Mouse (Mus musculus) embryonic facial prominence, embryonic 15.5 days (tissue): ENCODE results near the gene Hspa1a. TPM values are rescaled to one million over a fixed set of nuclear protein-coding genes. Genes with fewer than 3 reads are reported as not detected.
"Not testable (repeated sequence)": the region's sequence is repeated elsewhere in the genome, so short reads cannot be mapped to it uniquely, and the experiment has no call there.

Experiments used
- ATAC-seq: fragments of 200-750 bp; cut with Nextera tagmentation; 2 replicates; pipeline ENCODE4 v1.8.0; 2017; ENCODE audit warnings: low read depth, moderate TSS enrichment; ENCODE audit not compliant: insufficient number of reproducible peaks, low FRiP score, low TSS enrichment
- H3K27ac ChIP-seq: fragments of 300-500 bp; sonication (generic); replicated peaks from 2 replicates; pipeline ENCODE4 v1.5.1; 2015; ENCODE audit warnings: mild to moderate bottlenecking, inconsistent platforms
- H3K27me3 ChIP-seq: fragments of 300-500 bp; sonication (generic); 2 replicates; pipeline ENCODE4 v1.6.1; 2015; ENCODE audit warnings: inconsistent platforms
- H3K36me3 ChIP-seq: fragments of 300-500 bp; sonication (generic); 2 replicates; pipeline ENCODE4 v1.6.1; 2015; ENCODE audit warnings: mild to moderate bottlenecking, inconsistent platforms
- H3K4me1 ChIP-seq: fragments of 300-500 bp; sonication (generic); 2 replicates; pipeline ENCODE4 v1.6.1; 2015; ENCODE audit warnings: inconsistent platforms
- H3K4me2 ChIP-seq: fragments of 300-500 bp; sonication (generic); replicated peaks from 2 replicates; pipeline ENCODE4 v1.6.1; 2015; ENCODE audit warnings: mild to moderate bottlenecking, inconsistent platforms
- H3K4me3 ChIP-seq: fragments of 300-500 bp; sonication (generic); replicated peaks from 2 replicates; pipeline ENCODE4 v1.5.1; 2015; ENCODE audit warnings: mild to moderate bottlenecking, inconsistent platforms
- H3K9ac ChIP-seq: fragments of 300-500 bp; sonication (generic); 2 replicates; pipeline ENCODE4 v1.6.1; 2015; ENCODE audit warnings: inconsistent platforms
- H3K9me3 ChIP-seq: fragments of 300-500 bp; sonication (generic); replicated peaks from 2 replicates; pipeline ENCODE4 v1.6.1; 2016; ENCODE audit warnings: inconsistent platforms
- WGBS: fragments of 180-500 bp; shearing (Covaris S2); methylation state at CpG from one replicate; pipeline ENCODE4 v1.1.7; 2015; 5-methylcytosine and 5-hydroxymethylcytosine counted together
- polyA plus RNA-seq: library from polyadenylated mRNA; unstranded; fragments of >200 nt; fragmentation: Nextera tagmentation; extraction: Ambion mirVana; gene quantifications from 2 replicates; pipeline ENCODE4 v1.2.1, GENCODE M21; 2015

Gene Hspa1a
- polyA plus RNA-seq, 1 experiment from 2014 or later: 19.5 TPM

DNA sequence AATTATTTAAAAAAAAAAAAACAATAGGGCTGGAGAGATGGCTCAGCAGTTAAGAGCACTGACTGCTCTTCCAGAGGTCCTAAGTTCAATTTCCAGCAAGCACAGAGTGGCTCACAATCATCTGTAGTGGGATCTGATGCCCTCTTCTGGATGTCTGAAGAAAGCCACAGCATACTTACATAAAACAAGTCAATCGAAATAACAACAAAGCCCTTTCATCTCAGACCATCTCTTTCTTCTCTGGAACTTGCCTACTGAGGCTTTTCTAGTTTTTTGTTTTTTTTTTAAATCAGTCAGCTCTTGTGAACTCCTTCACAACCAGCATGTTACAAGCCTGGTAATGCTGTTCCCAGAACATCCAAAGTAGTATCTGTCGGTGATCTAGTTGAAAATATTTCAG, 8.7 kb upstream of the Hspa1a start:
- H3K36me3 ChIP-seq: peaks cover 8% of the 10 kb centered on the region
- H3K4me1 ChIP-seq: peaks cover 14% of the 10 kb centered on the region
- peak overlapping the region; percentile 87 for H3K4me2 ChIP-seq
- peak overlapping the region; percentile 99 for H3K27ac ChIP-seq
- no peaks in the 10 kb centered on the region for H3K9me3 ChIP-seq
- ATAC-seq: no peak
- H3K9ac ChIP-seq: peak overlapping the region; percentile 90; the same call in 1 of the 2 replicates
- H3K4me3 ChIP-seq: peak overlapping the region; percentile 88
- 6% methylated on average over 2 of the region's 2 CpGs for WGBS
- no peaks in the 10 kb centered on the region for H3K27me3 ChIP-seq

DNA sequence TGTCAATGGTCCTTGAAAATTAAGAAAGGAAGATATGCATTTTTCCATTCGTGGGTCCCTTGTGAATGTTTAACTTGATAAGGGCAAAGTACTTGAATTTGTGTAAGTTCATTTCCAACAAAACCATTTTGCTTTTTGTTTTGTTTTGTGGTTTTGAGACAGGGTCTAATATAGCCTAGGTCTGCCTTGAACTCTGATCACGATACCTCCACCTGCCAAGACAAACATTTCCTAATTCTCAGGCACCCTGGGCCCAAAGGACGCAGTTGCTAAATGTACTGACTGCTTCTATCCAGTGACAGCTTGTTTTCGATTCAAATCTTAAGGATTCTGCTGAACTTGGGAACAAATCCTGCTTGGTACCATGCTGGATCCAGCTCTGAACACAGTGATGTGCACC, 7.7 kb upstream of the Hspa1a start:
- Histone ChIP-seq H3K4me2 (no peak overlapping the region), H3K27ac (no peak overlapping the region), H3K4me1 (peaks cover 14% of the 10 kb centered on the region), H3K36me3 (no peaks in the 10 kb centered on the region), H3K27me3 (no peaks in the 10 kb centered on the region), H3K9ac (no peak overlapping the region), H3K9me3 (no peaks in the 10 kb centered on the region), H3K4me3 (no peak overlapping the region)
- WGBS: 90% methylated on average over 4 of the region's 4 CpGs
- ATAC-seq: no peak

DNA sequence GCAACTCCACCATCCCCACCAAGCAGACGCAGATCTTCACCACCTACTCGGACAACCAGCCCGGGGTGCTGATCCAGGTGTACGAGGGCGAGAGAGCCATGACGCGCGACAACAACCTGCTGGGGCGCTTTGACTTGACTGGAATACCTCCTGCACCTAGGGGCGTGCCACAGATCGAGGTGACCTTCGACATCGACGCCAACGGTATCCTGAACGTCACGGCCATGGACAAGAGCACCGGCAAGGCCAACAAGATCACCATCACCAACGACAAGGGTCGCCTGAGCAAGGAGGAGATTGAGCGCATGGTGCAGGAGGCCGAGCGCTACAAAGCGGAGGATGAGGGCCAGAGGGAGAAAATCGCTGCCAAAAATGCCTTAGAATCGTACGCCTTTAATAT, 6.3 kb upstream of the Hspa1a start:
- H3K4me2 ChIP-seq: no peak overlapping the region
- no peak overlapping the region for H3K4me3 ChIP-seq
- peaks cover 14% of the 10 kb centered on the region for H3K4me1 ChIP-seq
- H3K9me3 ChIP-seq: no peaks in the 10 kb centered on the region
- WGBS: 92% methylated on average over 27 of the region's 27 CpGs
- H3K36me3 ChIP-seq: no peaks in the 10 kb centered on the region
- H3K9ac ChIP-seq: no peak overlapping the region
- H3K27me3 ChIP-seq: no peaks in the 10 kb centered on the region
- no peak overlapping the region for H3K27ac ChIP-seq
- no peak for ATAC-seq

DNA sequence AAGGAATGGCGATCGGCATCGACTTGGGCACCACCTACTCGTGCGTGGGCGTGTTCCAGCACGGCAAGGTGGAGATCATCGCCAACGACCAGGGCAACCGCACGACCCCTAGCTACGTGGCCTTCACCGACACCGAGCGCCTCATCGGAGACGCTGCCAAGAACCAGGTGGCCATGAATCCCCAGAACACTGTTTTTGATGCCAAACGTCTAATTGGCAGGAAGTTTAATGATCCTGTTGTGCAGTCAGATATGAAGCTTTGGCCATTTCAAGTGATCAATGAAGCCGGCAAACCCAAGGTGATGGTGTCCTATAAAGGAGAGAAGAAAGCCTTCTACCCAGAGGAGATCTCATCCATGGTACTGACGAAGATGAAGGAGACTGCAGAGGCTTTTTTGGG, 5.0 kb upstream of the Hspa1a start:
- Histone ChIP-seq H3K27me3 (no peaks in the 10 kb centered on the region), H3K4me2 (no peak overlapping the region), H3K4me3 (no peak overlapping the region), H3K9me3 (no peaks in the 10 kb centered on the region), H3K9ac (no peak overlapping the region), H3K4me1 (peaks cover 10% of the 10 kb centered on the region), H3K36me3 (no peaks in the 10 kb centered on the region), H3K27ac (no peak overlapping the region)
- WGBS: 93% methylated on average over 20 of the region's 20 CpGs
- ATAC-seq: no peak

DNA sequence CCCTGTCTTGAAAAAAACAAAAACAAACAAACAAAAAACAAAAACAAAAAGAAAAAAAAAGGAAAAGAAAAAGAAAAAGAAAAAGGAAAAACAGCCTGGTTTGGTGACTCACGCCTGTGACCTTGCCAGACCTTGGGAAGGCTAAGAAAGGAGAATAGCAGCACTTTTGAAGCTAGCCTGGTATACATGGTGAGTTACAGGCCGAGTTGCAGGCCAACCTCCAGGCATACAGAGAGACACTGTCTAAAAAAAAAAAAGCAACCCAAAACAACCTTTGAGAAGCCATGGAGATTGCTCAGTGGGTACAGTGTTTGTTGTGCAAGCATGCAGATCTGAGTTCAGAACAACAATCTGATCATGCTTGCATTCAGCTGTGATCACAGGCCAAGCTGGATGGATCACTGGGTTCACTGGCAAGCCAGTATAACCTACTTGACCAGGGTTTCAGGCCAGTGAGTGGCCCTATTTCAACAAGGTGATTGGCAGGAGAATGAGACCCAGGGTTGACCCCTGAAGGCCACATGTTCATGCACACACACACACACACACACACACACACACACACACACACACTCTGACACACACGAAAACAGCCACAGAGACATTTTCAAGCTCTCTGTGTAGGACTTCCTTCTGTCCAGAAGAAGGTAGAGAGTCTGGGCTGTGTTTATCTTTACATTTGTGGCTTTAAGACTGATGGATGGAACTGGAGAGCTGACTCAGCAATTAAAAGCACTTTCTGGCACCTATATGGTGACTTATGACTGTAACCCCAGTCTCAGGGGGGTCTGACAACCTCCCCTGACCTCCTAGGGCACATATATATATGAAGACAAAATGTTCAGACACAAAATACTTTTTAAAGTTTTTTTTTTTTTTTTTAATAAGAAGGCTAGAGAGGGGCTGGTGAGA, 3.9 kb upstream of the Hspa1a start:
- Histone ChIP-seq H3K4me2 (no peak overlapping the region), H3K27me3 (no peaks in the 10 kb centered on the region), H3K4me1 (peaks cover 7% of the 10 kb centered on the region), H3K9me3 (no peaks in the 10 kb centered on the region), H3K9ac (no peak overlapping the region), H3K36me3 (no peaks in the 10 kb centered on the region), H3K27ac (no peak overlapping the region), H3K4me3 (no peak overlapping the region)
- WGBS: 69% methylated on average over 3 of the region's 3 CpGs
- no peak for ATAC-seq

DNA sequence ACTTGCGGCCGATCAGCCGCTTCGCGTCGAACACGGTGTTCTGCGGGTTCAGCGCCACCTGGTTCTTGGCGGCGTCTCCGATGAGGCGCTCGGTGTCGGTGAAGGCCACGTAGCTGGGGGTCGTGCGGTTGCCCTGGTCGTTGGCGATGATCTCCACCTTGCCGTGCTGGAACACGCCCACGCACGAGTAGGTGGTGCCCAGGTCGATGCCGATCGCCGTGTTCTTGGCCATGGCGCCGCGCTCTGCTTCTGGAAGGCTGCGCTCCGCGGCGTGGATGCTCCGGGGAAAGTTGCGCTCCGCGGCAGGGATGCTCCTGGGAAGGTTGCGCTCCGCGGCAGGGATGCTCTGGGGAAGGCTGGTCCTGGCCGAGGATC, 275 bp downstream of the Hspa1a start:
- peak; percentile 48; the same call in 1 of the 2 replicates for ATAC-seq
- H3K9me3 ChIP-seq, H3K27ac ChIP-seq, H3K9ac ChIP-seq, H3K36me3 ChIP-seq, H3K4me1 ChIP-seq: not testable (repeated sequence)
- H3K27me3 ChIP-seq: peaks cover 25% of the 10 kb centered on the region
- peak overlapping the region; percentile 45 for H3K4me3 ChIP-seq
- H3K4me2 ChIP-seq: peak overlapping the region; percentile 71
- under 1% methylated on average over 29 of the region's 43 CpGs for WGBS

DNA sequence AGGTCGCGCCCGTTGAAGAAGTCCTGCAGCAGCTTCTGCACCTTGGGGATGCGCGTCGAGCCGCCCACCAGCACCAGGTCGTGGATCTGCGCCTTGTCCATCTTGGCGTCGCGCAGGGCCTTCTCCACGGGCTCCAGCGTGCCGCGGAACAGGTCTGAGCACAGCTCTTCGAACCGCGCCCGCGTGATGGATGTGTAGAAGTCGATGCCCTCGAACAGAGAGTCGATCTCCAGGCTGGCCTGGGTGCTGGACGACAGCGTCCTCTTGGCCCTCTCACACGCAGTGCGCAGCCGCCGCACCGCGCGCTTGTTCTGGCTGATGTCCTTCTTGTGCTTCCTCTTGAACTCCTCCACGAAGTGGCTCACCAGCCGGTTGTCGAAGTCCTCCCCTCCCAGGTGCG, 1.1 kb downstream of the Hspa1a start:
- H3K9ac ChIP-seq, ATAC-seq, H3K4me2 ChIP-seq, H3K4me1 ChIP-seq, H3K4me3 ChIP-seq, H3K9me3 ChIP-seq, H3K27ac ChIP-seq, H3K36me3 ChIP-seq: not testable (repeated sequence)
- 36% methylated on average over 21 of the region's 37 CpGs for WGBS
- H3K27me3 ChIP-seq: peaks cover 25% of the 10 kb centered on the region

DNA sequence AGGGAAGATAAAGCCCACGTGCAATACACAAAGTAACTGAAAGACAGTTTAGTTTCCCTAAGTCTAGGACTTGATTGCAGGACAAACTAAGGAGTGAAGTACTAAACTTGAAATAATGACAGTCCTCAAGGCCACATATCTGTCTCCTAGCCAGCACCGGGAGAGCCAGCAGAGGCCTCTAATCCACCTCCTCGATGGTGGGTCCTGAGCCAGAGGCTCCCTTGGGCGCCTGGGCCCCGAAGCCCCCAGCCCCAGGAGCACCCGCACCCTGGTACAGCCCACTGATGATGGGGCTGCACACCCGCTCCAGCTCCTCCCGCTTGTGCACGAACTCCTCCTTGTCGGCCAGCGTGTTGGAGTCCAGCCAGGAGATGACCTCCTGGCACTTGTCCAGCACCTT, 2.1 kb downstream of the Hspa1a start, which contains the start of gene Gm20481:
TSS of gene Gm20481 (plus strand) at position 91 of the 400 bp plus-strand sequence.
- not testable (repeated sequence) for H3K4me2 ChIP-seq, H3K9ac ChIP-seq, H3K9me3 ChIP-seq, ATAC-seq, H3K4me3 ChIP-seq, H3K36me3 ChIP-seq, H3K27ac ChIP-seq
- Histone ChIP-seq H3K27me3 (peaks cover 25% of the 10 kb centered on the region), H3K4me1 (peaks cover 19% of the 10 kb centered on the region)
- WGBS: 67% methylated on average over 8 of the region's 11 CpGs

DNA sequence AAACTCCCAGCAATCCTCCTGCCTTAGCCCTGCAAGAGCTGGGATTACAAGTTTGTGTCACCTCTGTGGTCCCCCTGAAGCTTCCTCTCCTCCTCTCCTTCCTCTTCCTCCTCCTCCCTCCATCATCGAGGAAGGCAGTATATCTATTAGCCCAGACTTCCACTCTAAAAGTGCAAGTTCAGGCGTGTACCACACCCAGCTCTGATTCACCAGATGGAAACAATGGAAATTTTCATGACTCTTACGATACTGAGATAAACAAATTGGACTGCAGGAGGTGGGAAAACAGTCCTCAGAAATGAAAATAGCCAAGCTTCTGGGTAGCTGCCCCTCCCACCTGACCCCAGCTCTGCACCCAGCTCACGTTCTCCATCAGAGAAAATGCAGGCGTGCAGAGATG, 6.3 kb downstream of the Hspa1a start:
- H3K36me3 ChIP-seq: no peaks in the 10 kb centered on the region
- H3K9ac ChIP-seq: no peak overlapping the region
- no peak overlapping the region for H3K4me3 ChIP-seq
- peaks cover 18% of the 10 kb centered on the region; the same call in 1 of the 2 replicates for H3K4me1 ChIP-seq
- ATAC-seq: no peak
- H3K9me3 ChIP-seq: no peaks in the 10 kb centered on the region
- peak overlapping the region; percentile 74 for H3K27ac ChIP-seq
- peaks cover 25% of the 10 kb centered on the region for H3K27me3 ChIP-seq
- WGBS: 55% methylated on average over 5 of the region's 5 CpGs
- no peak overlapping the region for H3K4me2 ChIP-seq

DNA sequence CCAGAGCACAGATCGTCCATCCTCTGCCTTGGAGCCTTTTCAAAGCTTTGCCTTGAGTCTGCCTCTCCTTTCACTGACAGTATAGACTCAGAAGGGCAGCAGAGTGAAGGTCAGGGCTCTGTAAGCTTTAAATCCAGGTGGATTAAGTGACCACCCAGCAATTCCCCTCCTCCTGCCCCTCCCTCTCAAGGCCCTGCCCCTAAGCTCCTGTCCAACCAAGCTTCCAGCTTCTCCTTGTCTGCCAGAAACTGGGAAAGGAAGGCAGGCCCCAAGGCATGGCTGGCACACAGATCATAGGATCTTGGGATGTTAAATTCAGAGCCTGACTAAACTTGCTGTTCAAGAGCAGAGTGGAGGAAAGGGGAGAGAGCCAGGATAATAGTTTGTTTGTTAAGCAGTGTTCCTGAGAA, 7.3 kb downstream of the Hspa1a start:
- 26% methylated on average over 1 of the region's 1 CpGs for WGBS

DNA sequence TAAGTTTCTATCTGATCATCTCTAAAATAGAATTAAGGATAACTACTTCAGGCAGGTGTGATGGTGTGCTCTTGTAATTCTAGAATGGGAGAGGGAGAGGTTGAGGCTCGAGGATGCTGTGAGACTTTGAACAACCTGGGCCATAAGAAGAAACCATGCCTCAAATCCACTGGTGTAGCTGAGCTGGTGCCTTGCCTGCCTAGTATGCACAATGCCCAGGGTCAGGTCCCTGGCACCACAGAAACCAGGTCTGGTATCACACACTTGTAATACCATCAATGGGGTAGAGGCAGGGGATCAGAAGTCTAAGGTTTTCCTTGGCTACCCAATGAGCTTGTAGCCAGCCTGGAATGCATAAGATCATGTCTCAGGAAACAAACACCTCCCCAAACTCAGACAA, 9.1 kb downstream of the Hspa1a start:
- H3K36me3 ChIP-seq: no peaks in the 10 kb centered on the region
- H3K4me2 ChIP-seq: no peak overlapping the region
- 0 out of 2 replicates have a peak, but pooled peaks cover 5% of the 10 kb centered on the region for H3K27me3 ChIP-seq
- H3K9me3 ChIP-seq: no peaks in the 10 kb centered on the region
- H3K27ac ChIP-seq: peak overlapping the region; percentile 36
- no peak for ATAC-seq
- peaks cover 24% of the 10 kb centered on the region for H3K4me1 ChIP-seq
- WGBS: 36% methylated on average over 1 of the region's 1 CpGs
- no peak overlapping the region for H3K9ac ChIP-seq
- H3K4me3 ChIP-seq: no peak overlapping the region

More for the DNA sequence above, 7.3 kb downstream of the Hspa1a start:
- Histone ChIP-seq H3K9ac (no peak overlapping the region), H3K27ac (peak overlapping the region; percentile 74), H3K27me3 (peaks cover 22% of the 10 kb centered on the region), H3K36me3 (no peaks in the 10 kb centered on the region), H3K9me3 (no peaks in the 10 kb centered on the region), H3K4me3 (no peak overlapping the region), H3K4me1 (peaks cover 27% of the 10 kb centered on the region), H3K4me2 (no peak overlapping the region)
- no peak for ATAC-seq

DNA sequence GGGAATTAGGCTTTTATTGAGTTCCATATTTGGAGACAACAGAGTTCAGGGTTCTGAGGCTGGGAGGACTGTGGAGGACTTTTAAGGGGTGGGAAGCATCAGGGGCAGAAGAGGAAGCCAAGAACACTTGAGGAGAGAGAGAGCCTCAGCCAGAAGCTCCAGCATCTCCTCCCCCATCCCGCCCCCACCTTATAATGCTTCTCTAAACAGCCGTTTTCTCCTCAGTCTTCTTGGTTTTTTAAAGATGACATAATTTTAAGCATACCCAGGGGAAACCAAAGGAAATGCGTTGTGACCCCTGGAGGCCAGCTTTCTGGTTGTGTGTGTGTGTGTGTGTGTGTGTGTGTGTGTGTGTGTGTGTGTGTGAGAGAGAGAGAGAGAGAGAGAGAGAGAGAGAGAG, 9.8 kb downstream of the Hspa1a start:
- Histone ChIP-seq H3K4me1 (peaks cover 24% of the 10 kb centered on the region), H3K9me3 (no peaks in the 10 kb centered on the region), H3K27me3 (no peaks in the 10 kb centered on the region), H3K27ac (peak overlapping the region; percentile 99), H3K4me2 (no peak overlapping the region), H3K36me3 (no peaks in the 10 kb centered on the region), H3K9ac (no peak overlapping the region), H3K4me3 (no peak overlapping the region)
- 20% methylated on average over 3 of the region's 3 CpGs for WGBS
- no peak for ATAC-seq
